Mouse (Mus musculus) hindbrain, embryonic 10.5 days (tissue): Measurements from ENCODE around the gene Gm28051. TPM values are rescaled to one million over a fixed set of nuclear protein-coding genes. Genes with fewer than 3 reads are reported as not detected.
A peak's percentile ranks its signal among the peaks of the same experiment; 100 is the strongest.

Experiments
- DNase-seq: peaks from one replicate; pipeline ENCODE4 v3.0.0-alpha.2; 2017; ENCODE audit warnings: low spot score
- H3K27ac ChIP-seq: fragments of 300-500 bp; sonication (generic); 2 replicates; pipeline ENCODE4 v1.5.1; 2016; ENCODE audit warnings: mild to moderate bottlenecking, moderate library complexity
- H3K27me3 ChIP-seq: fragments of 300-500 bp; sonication (generic); 2 replicates; pipeline ENCODE4 v1.6.1; 2016; ENCODE audit warnings: mild to moderate bottlenecking; ENCODE audit not compliant: poor library complexity, insufficient read depth, severe bottlenecking
- H3K36me3 ChIP-seq: fragments of 300-500 bp; sonication (generic); 2 replicates; pipeline ENCODE4 v1.6.1; 2016; ENCODE audit warnings: mild to moderate bottlenecking, moderate library complexity
- H3K4me1 ChIP-seq: fragments of 300-500 bp; sonication (generic); replicated peaks from 2 replicates; pipeline ENCODE4 v1.6.1; 2016; ENCODE audit warnings: mild to moderate bottlenecking
- H3K4me3 ChIP-seq: fragments of 300-500 bp; sonication (generic); 2 replicates; pipeline ENCODE4 v1.5.1; 2016; ENCODE audit warnings: mild to moderate bottlenecking, moderate library complexity
- H3K9me3 ChIP-seq: fragments of 300-500 bp; sonication (generic); 2 replicates; pipeline ENCODE4 v1.6.1; 2016; ENCODE audit warnings: mild to moderate bottlenecking, moderate library complexity
- WGBS: fragments of 180-500 bp; shearing (Covaris S2); methylation state at CpG from one replicate; pipeline ENCODE4 v1.1.7; 2016; 5-methylcytosine and 5-hydroxymethylcytosine counted together
- polyA plus RNA-seq: library from polyadenylated mRNA; unstranded; fragments of >200 nt; fragmentation: Nextera tagmentation; extraction: Ambion mirVana; gene quantifications from 2 replicates; pipeline ENCODE4 v1.2.1, GENCODE M21; 2016

Gm28051 gene
- not detected in 2 replicates for polyA plus RNA-seq

- under 1% methylated on average over 73 of the region's 73 CpGs for WGBS
- Histone ChIP-seq H3K9me3 (no peaks in the 10 kb centered on the region), H3K36me3 (peaks cover 40% of the 10 kb centered on the region), H3K4me1 (peaks cover 33% of the 10 kb centered on the region), H3K27ac (peak within 1 kb of the TSS; percentile 94), H3K27me3 (no peaks in the 10 kb centered on the region), H3K4me3 (peak within 1 kb of the TSS; percentile 90)
- DNase-seq = peak; percentile 98
These were observed at the start of gene Gm28051, which contains the start of the genes Gon7 and Ubr7 for GRCm38 (mm10) chr12:102757689-102758402. Gene Gm28051 (minus strand): TSS chr12:102757765. Gene Gon7 (minus strand): TSS chr12:102757803. Gene Ubr7 (plus strand): TSS chr12:102757967.

- H3K4me3 ChIP-seq = no peak overlapping the region
- no peaks in the 10 kb centered on the region for H3K4me1 ChIP-seq
- no peak overlapping the region for H3K27ac ChIP-seq
- DNase-seq = no peak
- 95% methylated on average over 2 of the region's 2 CpGs for WGBS
- H3K9me3 ChIP-seq = no peaks in the 10 kb centered on the region
- H3K36me3 ChIP-seq = peaks cover 56% of the 10 kb centered on the region
- no peaks in the 10 kb centered on the region for H3K27me3 ChIP-seq
These were observed 42.0 kb upstream of the Gm28051 start for GRCm38 (mm10) chr12:102799528-102799927.

- WGBS = 90% methylated on average over 7 of the region's 7 CpGs
- DNase-seq = no peak
- Histone ChIP-seq H3K4me3 (no peak overlapping the region), H3K9me3 (no peaks in the 10 kb centered on the region), H3K4me1 (no peaks in the 10 kb centered on the region), H3K36me3 (peaks cover 97% of the 10 kb centered on the region), H3K27me3 (no peaks in the 10 kb centered on the region), H3K27ac (no peak overlapping the region)
These were observed 30.4 kb upstream of the Gm28051 start for GRCm38 (mm10) chr12:102787927-102788326.

- Histone ChIP-seq H3K27me3 (no peaks in the 10 kb centered on the region), H3K9me3 (no peaks in the 10 kb centered on the region), H3K36me3 (peaks cover 88% of the 10 kb centered on the region), H3K4me1 (no peaks in the 10 kb centered on the region), H3K27ac (no peak overlapping the region), H3K4me3 (no peak overlapping the region)
- WGBS = 81% methylated on average over 5 of the region's 5 CpGs
- no peak for DNase-seq
These were observed 28.0 kb upstream of the Gm28051 start for GRCm38 (mm10) chr12:102785593-102785985.

GRCm38 (mm10) chr12:102784899-102785592 lies 27.5 kb upstream of the Gm28051 start:
- Histone ChIP-seq H3K4me1 (no peaks in the 10 kb centered on the region), H3K27ac (no peak overlapping the region), H3K36me3 (peaks cover 82% of the 10 kb centered on the region), H3K4me3 (no peak overlapping the region), H3K27me3 (no peaks in the 10 kb centered on the region), H3K9me3 (no peaks in the 10 kb centered on the region)
- DNase-seq = no peak
- 89% methylated on average over 19 of the region's 19 CpGs for WGBS

- Histone ChIP-seq H3K27me3 (no peaks in the 10 kb centered on the region), H3K4me3 (no peak overlapping the region), H3K9me3 (no peaks in the 10 kb centered on the region), H3K27ac (no peak overlapping the region), H3K4me1 (no peaks in the 10 kb centered on the region), H3K36me3 (peaks cover 67% of the 10 kb centered on the region)
- WGBS = 95% methylated on average over 5 of the region's 5 CpGs
- DNase-seq = no peak
These were observed 25.3 kb upstream of the Gm28051 start for GRCm38 (mm10) chr12:102782841-102783240.

- Histone ChIP-seq H3K4me1 (no peaks in the 10 kb centered on the region), H3K36me3 (peaks cover 68% of the 10 kb centered on the region), H3K4me3 (no peak overlapping the region), H3K27me3 (no peaks in the 10 kb centered on the region), H3K27ac (no peak overlapping the region), H3K9me3 (no peaks in the 10 kb centered on the region)
- 55% methylated on average over 3 of the region's 3 CpGs for WGBS
- no peak for DNase-seq
These were observed 21.9 kb upstream of the Gm28051 start for GRCm38 (mm10) chr12:102779452-102779851.

GRCm38 (mm10) chr12:102778151-102778550 lies 20.6 kb upstream of the Gm28051 start:
- Histone ChIP-seq H3K36me3 (peaks cover 69% of the 10 kb centered on the region), H3K4me3 (no peak overlapping the region), H3K4me1 (no peaks in the 10 kb centered on the region), H3K9me3 (no peaks in the 10 kb centered on the region), H3K27me3 (no peaks in the 10 kb centered on the region), H3K27ac (no peak overlapping the region)
- 90% methylated on average over 5 of the region's 5 CpGs for WGBS
- DNase-seq = no peak

GRCm38 (mm10) chr12:102776035-102776434 lies 18.5 kb upstream of the Gm28051 start:
- H3K36me3 ChIP-seq = peaks cover 76% of the 10 kb centered on the region
- DNase-seq = no peak
- WGBS = 92% methylated on average over 14 of the region's 14 CpGs
- no peaks in the 10 kb centered on the region for H3K27me3 ChIP-seq
- H3K9me3 ChIP-seq = peaks cover 7% of the 10 kb centered on the region; the same call in 1 of the 2 replicates
- H3K4me1 ChIP-seq = no peaks in the 10 kb centered on the region
- no peak overlapping the region for H3K4me3 ChIP-seq
- no peak overlapping the region for H3K27ac ChIP-seq

- no peaks in the 10 kb centered on the region for H3K4me1 ChIP-seq
- peaks cover 7% of the 10 kb centered on the region; the same call in 1 of the 2 replicates for H3K9me3 ChIP-seq
- H3K4me3 ChIP-seq = no peak overlapping the region
- no peak for DNase-seq
- H3K36me3 ChIP-seq = peaks cover 100% of the 10 kb centered on the region
- H3K27ac ChIP-seq = no peak overlapping the region
- 98% methylated on average over 5 of the region's 5 CpGs for WGBS
- H3K27me3 ChIP-seq = no peaks in the 10 kb centered on the region
These were observed 15.1 kb upstream of the Gm28051 start for GRCm38 (mm10) chr12:102772676-102773075.

GRCm38 (mm10) chr12:102771601-102772000 lies 14.0 kb upstream of the Gm28051 start:
- no peak for DNase-seq
- no peak overlapping the region for H3K4me3 ChIP-seq
- peaks cover 100% of the 10 kb centered on the region for H3K36me3 ChIP-seq
- peaks cover 7% of the 10 kb centered on the region; the same call in 1 of the 2 replicates for H3K9me3 ChIP-seq
- WGBS = 97% methylated on average over 8 of the region's 8 CpGs
- H3K27ac ChIP-seq = no peak overlapping the region
- no peaks in the 10 kb centered on the region for H3K27me3 ChIP-seq
- no peaks in the 10 kb centered on the region for H3K4me1 ChIP-seq

GRCm38 (mm10) chr12:102769000-102769399 lies 11.4 kb upstream of the Gm28051 start:
- no peak for DNase-seq

GRCm38 (mm10) chr12:102763696-102764095 lies 6.1 kb upstream of the Gm28051 start:
- Histone ChIP-seq H3K27me3 (no peaks in the 10 kb centered on the region), H3K36me3 (peaks cover 69% of the 10 kb centered on the region), H3K4me1 (peaks cover 15% of the 10 kb centered on the region), H3K9me3 (no peaks in the 10 kb centered on the region), H3K27ac (no peak overlapping the region), H3K4me3 (no peak overlapping the region)
- DNase-seq = no peak

More at GRCm38 (mm10) chr12:102769000-102769399, 11.4 kb upstream of the Gm28051 start:
- H3K36me3 ChIP-seq = peaks cover 98% of the 10 kb centered on the region
- no peak overlapping the region for H3K4me3 ChIP-seq
- no peaks in the 10 kb centered on the region for H3K27me3 ChIP-seq
- H3K27ac ChIP-seq = no peak overlapping the region
- no peaks in the 10 kb centered on the region for H3K4me1 ChIP-seq
- peaks cover 7% of the 10 kb centered on the region; the same call in 1 of the 2 replicates for H3K9me3 ChIP-seq
- WGBS = 93% methylated on average over 4 of the region's 4 CpGs
